Mouse (Mus musculus) forebrain, postnatal 0 days (tissue): Measurements from ENCODE around the gene Rabl2. TPM values are rescaled to one million over a fixed set of nuclear protein-coding genes. Genes with fewer than 3 reads are reported as not detected.

Experiments used
- ATAC-seq: fragments of 200-750 bp; cut with Nextera tagmentation; 2 replicates; pipeline ENCODE4 v1.8.0; 2017; ENCODE audit warnings: mild to moderate bottlenecking, moderate library complexity
- DNase-seq: peaks from one replicate; pipeline ENCODE4 v3.0.0-alpha.2; 2015
- H3K27ac ChIP-seq: fragments of 300-500 bp; sonication (generic); 2 replicates; pipeline ENCODE4 v1.5.1; 2014; ENCODE audit warnings: low read depth, mild to moderate bottlenecking, antibody characterized with exemption, low read length, moderate library complexity, mixed read lengths
- H3K27me3 ChIP-seq: fragments of 300-500 bp; sonication (generic); 2 replicates; pipeline ENCODE4 v1.6.1; 2014; ENCODE audit warnings: mild to moderate bottlenecking, low read length, mixed read lengths; ENCODE audit not compliant: insufficient read depth
- H3K36me3 ChIP-seq: fragments of 300-500 bp; sonication (generic); 2 replicates; pipeline ENCODE4 v1.6.1; 2014; ENCODE audit warnings: mild to moderate bottlenecking, moderate library complexity; ENCODE audit not compliant: insufficient read depth
- H3K4me1 ChIP-seq: fragments of 300-500 bp; sonication (generic); 2 replicates; pipeline ENCODE4 v1.6.1; 2014; ENCODE audit warnings: antibody characterized with exemption; ENCODE audit not compliant: insufficient read depth
- H3K4me2 ChIP-seq: fragments of 300-500 bp; sonication (generic); 2 replicates; pipeline ENCODE4 v1.6.1; 2014; ENCODE audit warnings: low read depth, mild to moderate bottlenecking, moderate library complexity
- H3K4me3 ChIP-seq: fragments of 300-500 bp; sonication (generic); 2 replicates; pipeline ENCODE4 v1.5.1; 2014; ENCODE audit warnings: low read depth, low read length, mixed read lengths
- H3K9ac ChIP-seq: fragments of 300-500 bp; sonication (generic); 2 replicates; pipeline ENCODE4 v1.6.1; 2014; ENCODE audit warnings: mild to moderate bottlenecking
- H3K9me3 ChIP-seq: fragments of 300-500 bp; sonication (generic); 2 replicates; pipeline ENCODE4 v1.6.1; 2016; ENCODE audit warnings: low read length
- CTCF ChIP-seq: sonication (generic); IDR thresholded peaks from 2 replicates; pipeline ENCODE4 v1.5.1; 2016; ENCODE audit warnings: antibody characterized with exemption, control low read depth, low read depth
- WGBS: fragments of 180-500 bp; shearing (Covaris S2); extraction: QIAGEN DNeasy Blood & Tissue Kit; methylation state at CpG from one replicate; pipeline ENCODE4 v1.1.7; 2014; 5-methylcytosine and 5-hydroxymethylcytosine counted together
- polyA plus RNA-seq: library from polyadenylated mRNA; unstranded; fragments of >200 nt; fragmentation: Nextera tagmentation; extraction: Ambion mirVana; gene quantifications from 2 replicates; pipeline ENCODE4 v1.2.1, GENCODE M21; 2015
- total RNA-seq: library from RNA; depleted of rRNA; stranded (reverse); fragments of >200 nt; gene quantifications from 2 replicates; pipeline ENCODE4 v1.2.3, GENCODE M21; 2014

The Rabl2 gene
- total and polyA plus RNA-seq, 2 experiments from 2014 or later, result 38.6 to 62.6 TPM

GRCm38 (mm10) chr15:89605822-89606570 is 14.3 kb upstream of the Rabl2 start:
- DNase-seq, result no peak

GRCm38 (mm10) chr15:89592548-89592947 is 825 bp upstream of the Rabl2 start:
- Histone ChIP-seq H3K9me3 (no peaks in the 10 kb centered on the region), H3K36me3 (no peaks in the 10 kb centered on the region; the same call in 1 of the 2 replicates), H3K27ac (no peak overlapping the region), H3K4me2 (peak overlapping the region; percentile 91), H3K4me1 (peaks cover 5% of the 10 kb centered on the region; the same call in 1 of the 2 replicates), H3K27me3 (no peaks in the 10 kb centered on the region), H3K4me3 (0 out of 2 replicates have a peak overlapping the region, but pooled peaks have one; percentile 70), H3K9ac (peak overlapping the region; percentile 72; the same call in 1 of the 2 replicates)
- no peak for ATAC-seq
- DNase-seq, result no peak
- WGBS, result 46% methylated on average over 4 of the region's 4 CpGs
- no peak for TF ChIP-seq CTCF

More at GRCm38 (mm10) chr15:89605822-89606570, 14.3 kb upstream of the Rabl2 start:
- Histone ChIP-seq H3K27ac (no peak overlapping the region), H3K4me3 (no peak overlapping the region), H3K27me3 (no peaks in the 10 kb centered on the region), H3K4me2 (no peak overlapping the region), H3K36me3 (no peaks in the 10 kb centered on the region), H3K4me1 (no peaks in the 10 kb centered on the region), H3K9me3 (no peaks in the 10 kb centered on the region), H3K9ac (no peak overlapping the region)
- 60% methylated on average over 12 of the region's 12 CpGs for WGBS
- ATAC-seq, result no peak
- TF ChIP-seq CTCF, result 0 out of 2 replicates have a peak, but pooled peaks have one; percentile 32

- Histone ChIP-seq H3K9ac (peak overlapping the region; percentile 72), H3K27me3 (no peaks in the 10 kb centered on the region), H3K27ac (peak overlapping the region; percentile 80), H3K9me3 (no peaks in the 10 kb centered on the region), H3K4me2 (peak overlapping the region; percentile 91), H3K4me1 (peaks cover 5% of the 10 kb centered on the region; the same call in 1 of the 2 replicates), H3K36me3 (peaks cover 11% of the 10 kb centered on the region), H3K4me3 (peak overlapping the region; percentile 70)
- DNase-seq (no peak), ATAC-seq (peak; percentile 36)
- under 1% methylated on average over 30 of the region's 30 CpGs for WGBS
- TF ChIP-seq CTCF, result no peak
Measured at GRCm38 (mm10) chr15:89591317-89591716, 406 bp downstream of the Rabl2 start.

DNA sequence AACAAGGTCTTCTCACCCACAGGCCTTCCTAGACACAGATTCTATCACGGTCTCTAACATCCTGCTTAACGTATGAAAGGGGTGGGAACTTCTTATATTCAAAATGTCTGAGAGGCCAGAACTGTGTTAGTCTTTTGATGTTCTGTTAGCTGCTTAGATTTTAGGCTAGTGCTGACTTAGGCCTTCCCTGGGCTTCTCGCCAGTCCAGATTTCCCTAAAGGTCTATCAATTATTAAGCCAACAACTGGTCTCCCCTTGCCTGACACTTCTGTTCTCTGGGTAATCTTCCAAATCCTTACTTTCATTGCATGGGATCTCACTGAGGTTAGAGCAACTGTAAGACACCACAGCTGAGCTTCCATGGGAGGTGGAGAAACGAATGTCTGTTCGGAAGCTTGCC is 2.6 kb downstream of the Rabl2 start:
- Histone ChIP-seq H3K9me3 (no peaks in the 10 kb centered on the region), H3K4me1 (peaks cover 5% of the 10 kb centered on the region; the same call in 1 of the 2 replicates), H3K9ac (no peak overlapping the region), H3K27ac (no peak overlapping the region), H3K27me3 (no peaks in the 10 kb centered on the region), H3K36me3 (peaks cover 18% of the 10 kb centered on the region), H3K4me3 (no peak overlapping the region), H3K4me2 (no peak overlapping the region)
- ATAC-seq (no peak), DNase-seq (no peak)
- TF ChIP-seq CTCF, result no peak
- 87% methylated on average over 5 of the region's 5 CpGs for WGBS

DNA sequence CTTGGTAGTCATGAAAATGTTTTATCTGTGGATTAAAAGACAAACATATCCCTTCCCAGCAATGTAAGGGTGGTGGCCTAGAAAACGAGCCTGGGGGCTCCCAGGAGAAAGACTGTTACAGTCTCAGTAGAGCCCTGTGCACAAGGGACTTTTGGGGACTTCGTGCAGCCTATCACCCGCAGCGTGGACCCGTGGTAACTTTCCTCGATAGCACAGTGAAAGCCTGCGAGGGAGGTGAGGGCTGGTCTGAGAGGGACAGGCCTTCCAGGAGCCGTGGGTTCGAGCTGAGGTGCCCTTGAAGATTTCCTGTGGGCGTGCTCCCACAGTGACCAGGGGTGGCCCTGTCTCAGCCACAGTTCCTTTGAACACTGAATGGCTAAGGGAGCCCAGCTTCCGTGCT is 6.1 kb downstream of the Rabl2 start:
- no peak for TF ChIP-seq CTCF
- H3K9me3 ChIP-seq, result no peaks in the 10 kb centered on the region
- H3K4me3 ChIP-seq, result no peak overlapping the region
- H3K27ac ChIP-seq, result no peak overlapping the region
- H3K4me1 ChIP-seq, result no peaks in the 10 kb centered on the region
- DNase-seq, result no peak
- 92% methylated on average over 11 of the region's 11 CpGs for WGBS
- no peak overlapping the region for H3K9ac ChIP-seq
- no peaks in the 10 kb centered on the region for H3K27me3 ChIP-seq
- ATAC-seq, result no peak
- H3K4me2 ChIP-seq, result no peak overlapping the region
- H3K36me3 ChIP-seq, result peaks cover 29% of the 10 kb centered on the region

- no peak overlapping the region for H3K4me3 ChIP-seq
- 91% methylated on average over 5 of the region's 5 CpGs for WGBS
- no peaks in the 10 kb centered on the region for H3K9me3 ChIP-seq
- H3K4me1 ChIP-seq, result no peaks in the 10 kb centered on the region
- TF ChIP-seq CTCF, result no peak
- H3K9ac ChIP-seq, result no peak overlapping the region
- no peak overlapping the region for H3K27ac ChIP-seq
- H3K36me3 ChIP-seq, result peaks cover 29% of the 10 kb centered on the region
- ATAC-seq (no peak), DNase-seq (no peak)
- H3K4me2 ChIP-seq, result no peak overlapping the region
- no peaks in the 10 kb centered on the region for H3K27me3 ChIP-seq
Measured at GRCm38 (mm10) chr15:89585101-89585500, 6.6 kb downstream of the Rabl2 start.

DNA sequence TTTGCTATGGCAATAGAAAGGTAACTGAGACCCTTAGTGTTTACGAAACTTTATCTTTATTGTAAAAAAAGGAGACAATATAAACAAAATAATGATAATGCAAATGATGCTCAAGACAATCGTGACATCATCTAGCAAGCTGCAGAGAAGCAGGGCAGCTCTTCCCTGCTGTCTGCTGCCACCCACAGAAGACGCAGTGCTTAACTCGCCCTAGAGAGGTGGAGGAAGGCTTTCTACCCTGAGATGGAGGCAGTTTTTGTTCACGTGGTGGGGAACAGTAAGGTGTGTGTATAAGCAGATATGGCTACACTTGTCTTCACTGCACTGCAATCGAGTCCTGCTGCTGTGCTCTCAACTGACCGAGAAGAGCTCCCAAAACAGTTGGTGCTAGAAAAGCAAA is 9.2 kb downstream of the Rabl2 start:
- Histone ChIP-seq H3K9me3 (no peaks in the 10 kb centered on the region), H3K4me2 (no peak overlapping the region), H3K4me1 (no peaks in the 10 kb centered on the region), H3K36me3 (peaks cover 29% of the 10 kb centered on the region), H3K27ac (no peak overlapping the region), H3K27me3 (no peaks in the 10 kb centered on the region), H3K4me3 (no peak overlapping the region), H3K9ac (no peak overlapping the region)
- DNase-seq (no peak), ATAC-seq (no peak)
- WGBS, result 90% methylated on average over 7 of the region's 7 CpGs
- TF ChIP-seq CTCF, result no peak
